Mouse (Mus musculus) lung, adult 2 months (tissue): ENCODE measurements around the gene Carhsp1.

Experiments
- CTCF ChIP-seq: fragments of 200-500 bp; IDR thresholded peaks from 2 replicates; pipeline ENCODE4 v1.5.1; 2011; ENCODE audit warnings: mild to moderate bottlenecking, low read length, control low read depth; ENCODE audit not compliant: insufficient read depth
- POLR2A ChIP-seq: fragments of 200-500 bp; IDR thresholded peaks from 2 replicates; pipeline ENCODE4 v1.6.1; 2011; ENCODE audit warnings: low read depth, mild to moderate bottlenecking, control low read depth, low read length, borderline replicate concordance; ENCODE audit errors: extremely low read depth

DNA sequence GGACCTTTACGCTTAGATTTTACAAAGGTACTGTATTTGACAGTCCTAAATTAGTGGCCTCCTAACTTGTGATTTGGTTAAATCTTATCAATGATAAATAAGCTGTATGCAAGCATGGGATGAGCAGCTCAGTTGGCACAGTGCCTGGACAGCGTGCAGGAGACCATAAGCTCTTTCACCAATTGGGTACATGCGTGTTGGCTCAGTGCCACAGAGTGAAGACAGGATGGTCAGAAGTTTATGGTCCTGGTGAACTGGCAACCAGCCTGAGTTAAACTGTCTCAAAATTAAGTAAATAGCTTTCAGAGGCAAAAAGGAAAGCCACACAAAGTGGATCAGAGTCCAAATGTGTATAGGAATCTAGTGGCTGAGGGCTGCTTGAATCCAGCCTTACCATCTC lies 28.6 kb upstream of the Carhsp1 start:
- no peak for TF ChIP-seq CTCF
- TF ChIP-seq POLR2A = no peak
